Mouse (Mus musculus) urinary bladder, postnatal 10 days (tissue): ENCODE results near the gene Vegfa.

Experiments
- DNase-seq: peaks from one replicate; pipeline ENCODE4 v3.0.0; 2022; ENCODE audit warnings: low spot score

Vegfa gene

DNA sequence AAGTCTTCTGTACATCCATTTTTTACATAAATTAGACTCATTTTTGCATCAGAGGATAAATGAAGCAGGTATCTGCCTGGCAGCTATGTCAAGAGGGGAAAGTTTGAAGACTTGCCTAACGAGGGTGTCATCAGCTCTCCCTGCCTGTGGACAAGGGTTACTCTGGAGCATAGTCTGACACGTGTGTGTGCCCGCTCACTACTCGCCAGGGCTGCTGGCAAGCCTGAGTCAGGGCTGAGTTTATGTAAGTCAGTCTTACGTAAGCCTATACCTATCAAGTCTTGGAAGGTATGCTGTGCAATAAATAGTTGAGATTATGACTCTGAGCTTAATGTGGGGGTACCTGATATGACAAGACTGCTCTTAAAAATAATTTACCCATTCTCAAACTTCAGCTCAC, 19.2 kb upstream of the Vegfa start:
- DNase-seq = no peak

DNA sequence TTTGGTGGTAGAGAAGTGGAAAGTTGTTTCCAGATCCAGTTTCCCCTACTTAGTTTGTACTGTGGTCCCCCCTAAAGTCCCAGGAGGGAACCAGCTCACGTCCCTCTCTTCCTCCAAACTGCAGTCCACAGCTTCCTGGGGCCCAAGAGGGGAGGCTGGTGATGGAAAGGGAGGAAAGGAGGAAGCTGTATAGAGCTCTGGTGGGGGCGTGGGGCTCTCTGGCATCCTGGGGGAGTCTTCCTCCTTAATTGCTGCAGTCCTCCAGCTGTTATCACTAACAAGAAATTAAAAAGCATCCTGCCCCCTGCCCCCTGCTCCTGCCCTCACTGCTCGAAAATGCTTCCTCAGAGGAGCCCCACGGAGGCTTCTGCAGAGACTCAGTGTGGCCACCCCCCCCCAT, 17.4 kb upstream of the Vegfa start:
- no peak for DNase-seq

DNA sequence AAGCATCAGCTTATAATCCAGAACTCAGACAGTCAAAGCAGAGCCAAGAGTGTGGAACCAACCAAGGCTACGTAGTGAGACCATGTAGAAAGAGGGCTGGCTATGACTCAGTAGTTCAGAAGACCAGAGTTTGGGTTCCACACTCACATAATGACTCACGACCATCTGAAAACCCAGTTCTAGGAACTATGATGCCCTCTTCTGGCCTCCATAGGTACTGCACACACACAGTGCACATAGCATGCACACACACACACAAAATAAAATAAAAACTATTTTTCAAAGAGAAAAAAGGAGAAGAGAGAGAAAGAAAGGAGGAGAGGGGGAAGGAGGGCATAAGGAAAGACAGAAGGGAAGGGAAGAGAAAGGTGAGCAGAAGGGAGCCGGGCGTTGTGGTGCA, 16.0 kb upstream of the Vegfa start:
- DNase-seq = no peak

DNA sequence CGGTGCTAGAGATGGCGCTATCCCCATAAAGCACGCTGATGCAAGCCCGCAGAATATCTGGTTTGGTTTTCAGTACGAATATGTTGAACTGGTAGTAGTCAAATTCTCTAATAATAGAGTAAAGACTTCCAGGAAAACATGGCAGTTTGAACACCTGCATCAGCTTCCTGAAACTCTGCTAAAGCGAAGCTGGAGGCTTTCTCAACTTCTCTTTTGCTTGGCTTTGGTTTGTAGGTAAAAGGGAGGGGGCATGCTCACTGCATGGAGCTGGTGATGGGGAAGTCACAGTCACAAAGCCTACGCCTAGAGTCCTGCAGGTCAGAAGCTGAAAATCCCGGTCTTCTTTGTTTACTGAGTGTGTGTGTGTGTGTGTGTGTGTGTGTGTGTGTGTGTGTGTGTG, 13.6 kb upstream of the Vegfa start:
- no peak for DNase-seq

DNA sequence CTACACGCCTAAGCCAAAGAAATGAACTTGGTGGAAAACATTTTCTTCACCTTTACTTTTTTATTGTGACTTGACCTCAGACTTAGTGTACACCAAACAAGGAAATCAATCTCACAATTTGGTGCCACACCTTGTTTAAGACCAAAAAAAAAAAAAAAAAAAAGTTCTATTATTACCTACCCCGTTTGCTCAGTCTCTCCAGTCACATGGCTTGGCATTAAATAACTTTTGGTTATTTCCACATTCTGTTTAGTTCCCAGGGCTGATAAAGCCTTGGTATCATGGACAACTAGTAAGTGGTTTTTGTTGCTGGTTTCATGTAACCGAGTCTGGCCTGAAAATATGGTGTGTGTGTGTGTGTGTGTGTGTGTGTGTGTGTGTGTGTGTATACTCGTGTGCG, 12.8 kb upstream of the Vegfa start:
- no peak for DNase-seq

DNA sequence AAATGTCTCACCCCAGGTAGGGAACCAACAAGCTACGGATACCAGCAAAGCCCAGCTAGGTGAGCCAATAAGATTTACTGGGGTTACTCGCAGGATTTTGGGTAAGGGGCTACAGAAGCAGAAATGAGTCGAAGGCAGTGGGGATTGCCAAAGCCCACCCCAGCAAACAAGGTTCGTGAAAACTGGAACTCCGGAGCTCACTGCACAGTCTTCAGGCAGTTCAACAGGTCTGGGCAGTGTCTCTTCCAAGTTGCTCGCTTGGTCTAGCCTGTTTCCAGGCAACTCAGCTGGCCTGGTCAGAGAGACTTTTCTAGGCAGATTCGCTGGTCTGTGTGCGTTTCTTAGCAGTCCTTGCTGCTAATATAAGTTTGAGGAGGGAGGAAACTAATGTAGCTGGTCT, 10.0 kb upstream of the Vegfa start:
- DNase-seq = no peak

DNA sequence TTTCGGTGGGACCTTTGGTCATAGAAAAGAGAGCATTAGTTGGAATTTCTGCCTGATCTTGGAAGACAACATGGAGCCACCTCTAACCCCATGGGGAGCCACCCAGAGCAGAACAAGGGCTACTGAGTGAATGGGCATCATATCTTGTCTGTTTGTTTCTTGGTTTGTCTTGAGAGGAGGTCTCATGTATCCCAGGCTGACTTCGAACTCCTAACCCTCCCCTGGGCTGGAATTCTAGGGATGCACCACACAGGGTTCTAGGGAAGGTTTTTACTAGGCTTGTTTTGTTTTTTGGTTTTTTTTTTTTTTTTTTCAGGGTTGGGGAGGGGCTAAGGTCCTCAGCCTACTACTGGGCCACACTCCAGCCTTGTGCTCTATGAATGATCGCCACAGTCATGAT, 9.5 kb upstream of the Vegfa start:
- no peak for DNase-seq

DNA sequence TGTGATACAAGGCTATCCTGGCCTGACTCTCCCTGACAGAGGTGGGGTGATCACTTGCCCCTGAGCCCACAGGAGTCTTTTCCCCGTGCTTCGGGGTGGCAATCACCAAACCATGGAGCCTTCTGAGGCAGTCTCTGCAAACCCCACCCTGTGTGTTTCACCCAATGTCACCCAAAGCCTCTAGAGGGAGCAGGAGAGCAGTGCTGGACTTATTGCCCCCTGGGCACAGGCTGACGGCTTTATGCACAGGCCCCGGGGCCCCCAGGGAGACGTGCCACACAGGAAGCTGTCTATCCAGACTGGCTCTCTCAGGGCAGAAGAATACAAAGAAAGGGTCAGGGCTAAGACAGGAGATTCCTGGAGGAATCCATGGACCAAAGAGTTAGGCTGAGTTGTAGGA, 9.1 kb upstream of the Vegfa start:
- DNase-seq = no peak

DNA sequence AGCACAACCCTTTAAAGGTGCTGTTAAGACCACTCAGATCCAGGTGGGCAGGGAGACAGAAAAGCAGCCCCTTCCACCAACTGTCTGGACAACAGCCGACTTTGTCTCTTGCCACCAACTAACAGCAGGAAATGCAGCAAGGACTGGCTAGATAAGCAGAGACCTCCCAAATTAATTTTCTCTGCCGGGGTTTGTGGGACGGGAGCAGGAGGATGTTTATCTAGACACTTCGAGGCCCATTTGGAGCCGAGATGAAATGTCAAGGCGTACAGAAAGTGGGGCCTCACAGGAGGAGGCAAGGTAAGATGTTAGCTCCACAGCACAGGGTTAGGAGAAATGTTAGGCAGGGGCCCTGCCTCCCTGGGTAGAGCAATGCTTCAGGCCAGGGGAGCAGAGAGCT, 8.4 kb upstream of the Vegfa start:
- no peak for DNase-seq

DNA sequence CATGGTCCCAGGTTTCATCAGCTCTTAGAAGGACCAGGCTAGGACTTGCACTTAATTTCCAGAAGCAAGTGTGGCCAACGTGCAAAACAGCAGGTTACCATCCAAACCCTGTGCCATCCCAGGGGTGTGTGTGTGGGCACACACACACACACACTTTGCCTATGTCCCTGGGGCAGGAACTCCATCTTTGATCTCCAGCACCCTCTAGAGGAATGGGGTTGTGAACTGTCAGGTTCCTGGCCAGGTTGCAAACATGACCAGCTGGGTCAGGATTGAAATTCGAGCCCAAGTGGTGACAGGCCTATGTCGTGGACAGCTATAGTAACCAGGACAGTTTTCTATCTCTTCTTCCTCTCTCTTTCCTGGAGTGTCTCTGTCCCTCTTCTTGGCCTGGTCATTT, 6.7 kb upstream of the Vegfa start:
- no peak for DNase-seq

DNA sequence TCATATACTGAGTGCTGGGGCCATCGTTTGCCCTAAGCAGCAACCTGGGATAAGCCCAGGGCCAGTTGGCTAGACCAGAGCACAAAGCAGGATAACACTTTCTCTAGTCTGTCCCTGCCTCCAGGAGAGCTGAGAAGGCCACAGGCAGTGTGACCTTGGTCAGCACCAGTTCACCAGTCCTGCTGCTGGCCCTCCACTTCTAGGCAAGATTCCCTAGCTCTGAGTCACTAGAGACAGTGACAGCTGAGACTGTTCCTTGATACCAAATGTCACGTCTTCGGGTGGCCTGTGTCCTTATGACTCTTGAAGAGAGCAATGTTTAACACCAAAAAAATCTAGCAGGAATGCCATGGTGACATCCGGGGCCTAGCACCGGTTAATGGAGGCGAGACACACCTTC, 4.2 kb upstream of the Vegfa start:
- DNase-seq = no peak

DNA sequence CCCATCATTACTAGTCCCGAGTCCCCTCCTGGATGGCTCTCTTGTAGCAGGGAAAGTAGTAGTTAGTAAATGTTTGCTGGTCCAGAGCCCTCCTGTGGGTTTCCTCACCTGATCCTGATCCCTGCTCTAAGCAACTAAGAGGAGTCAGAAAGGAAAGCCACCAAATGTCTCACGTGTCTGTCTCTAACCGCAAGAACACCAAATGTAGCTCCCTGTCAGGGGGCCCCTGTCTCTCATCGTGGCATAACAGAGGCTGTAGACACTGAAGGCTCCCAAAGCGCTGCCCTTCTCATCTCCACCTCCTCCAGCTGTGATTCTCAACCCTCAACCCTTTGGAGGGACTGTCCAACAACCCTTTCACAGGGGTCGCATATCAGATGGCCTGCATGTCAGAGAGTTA, 1.9 kb upstream of the Vegfa start:
- no peak for DNase-seq

DNA sequence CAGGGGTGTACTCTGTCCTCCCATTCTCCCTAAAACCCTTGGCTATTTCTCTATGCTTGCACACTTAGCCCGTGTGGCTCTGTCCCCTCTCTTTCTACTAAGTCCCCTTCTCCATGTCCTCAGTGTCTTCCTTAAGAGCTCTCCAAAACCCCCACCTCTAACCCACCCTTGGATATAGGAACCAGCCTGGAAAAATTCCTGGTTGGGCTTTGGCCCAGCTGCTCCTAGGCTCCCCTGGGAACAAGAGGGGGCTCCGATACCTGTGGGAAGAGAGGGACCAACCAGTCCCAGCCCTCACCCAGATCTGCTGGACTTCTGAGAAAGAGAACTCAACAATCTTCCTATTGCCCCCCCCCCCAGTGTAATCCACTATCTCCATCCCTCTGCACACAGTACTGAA, 1.4 kb upstream of the Vegfa start:
- DNase-seq = no peak

DNA sequence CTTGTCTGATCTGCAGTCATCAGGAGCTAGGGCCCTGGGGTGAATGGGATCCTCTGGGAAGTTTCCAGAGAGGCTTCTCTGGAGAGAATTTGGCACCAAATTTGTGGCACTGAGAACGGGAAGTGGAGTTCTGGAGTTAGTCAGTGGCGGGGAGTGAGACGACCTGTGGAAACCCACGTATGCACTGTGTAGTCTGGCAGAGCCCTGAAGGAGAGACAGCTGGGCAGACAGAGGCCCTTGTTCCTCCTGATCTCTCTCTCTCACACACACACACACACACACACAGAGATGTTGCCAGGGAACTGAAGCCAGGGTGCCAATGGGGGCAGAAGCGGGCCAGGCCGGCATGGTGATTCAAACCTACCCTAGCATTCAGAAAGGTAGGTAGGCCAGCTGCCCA, 953 bp upstream of the Vegfa start:
- DNase-seq = no peak

DNA sequence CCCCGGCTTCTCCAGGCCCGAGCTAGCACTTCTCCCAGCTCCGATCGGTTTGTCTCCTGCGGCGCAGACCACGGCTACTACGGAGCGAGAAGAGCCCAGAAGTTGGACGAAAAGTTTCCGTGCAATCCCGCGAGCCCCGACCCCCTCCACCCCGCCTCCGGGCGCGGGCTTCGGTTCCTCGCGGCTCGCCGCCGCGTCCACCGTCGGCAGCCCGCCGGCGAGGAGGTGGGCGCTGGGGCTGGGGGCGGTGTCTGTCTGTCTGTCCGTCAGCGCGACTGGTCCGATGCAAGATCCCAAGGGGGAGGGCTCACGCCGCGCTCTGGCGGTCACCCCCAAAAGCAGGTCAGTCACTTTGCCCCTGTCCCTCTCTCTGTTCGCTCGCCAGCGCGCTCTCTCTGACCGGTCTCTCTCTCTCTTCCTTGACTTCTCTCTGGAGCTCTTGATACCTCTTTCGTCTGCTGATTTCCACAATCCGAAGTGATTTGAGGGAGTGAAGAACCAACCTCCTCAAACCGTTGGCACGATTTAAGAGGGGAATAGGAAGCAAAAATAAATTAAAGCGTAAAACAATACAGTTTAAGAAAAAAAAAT, 453 bp downstream of the Vegfa start:
- no peak for DNase-seq

DNA sequence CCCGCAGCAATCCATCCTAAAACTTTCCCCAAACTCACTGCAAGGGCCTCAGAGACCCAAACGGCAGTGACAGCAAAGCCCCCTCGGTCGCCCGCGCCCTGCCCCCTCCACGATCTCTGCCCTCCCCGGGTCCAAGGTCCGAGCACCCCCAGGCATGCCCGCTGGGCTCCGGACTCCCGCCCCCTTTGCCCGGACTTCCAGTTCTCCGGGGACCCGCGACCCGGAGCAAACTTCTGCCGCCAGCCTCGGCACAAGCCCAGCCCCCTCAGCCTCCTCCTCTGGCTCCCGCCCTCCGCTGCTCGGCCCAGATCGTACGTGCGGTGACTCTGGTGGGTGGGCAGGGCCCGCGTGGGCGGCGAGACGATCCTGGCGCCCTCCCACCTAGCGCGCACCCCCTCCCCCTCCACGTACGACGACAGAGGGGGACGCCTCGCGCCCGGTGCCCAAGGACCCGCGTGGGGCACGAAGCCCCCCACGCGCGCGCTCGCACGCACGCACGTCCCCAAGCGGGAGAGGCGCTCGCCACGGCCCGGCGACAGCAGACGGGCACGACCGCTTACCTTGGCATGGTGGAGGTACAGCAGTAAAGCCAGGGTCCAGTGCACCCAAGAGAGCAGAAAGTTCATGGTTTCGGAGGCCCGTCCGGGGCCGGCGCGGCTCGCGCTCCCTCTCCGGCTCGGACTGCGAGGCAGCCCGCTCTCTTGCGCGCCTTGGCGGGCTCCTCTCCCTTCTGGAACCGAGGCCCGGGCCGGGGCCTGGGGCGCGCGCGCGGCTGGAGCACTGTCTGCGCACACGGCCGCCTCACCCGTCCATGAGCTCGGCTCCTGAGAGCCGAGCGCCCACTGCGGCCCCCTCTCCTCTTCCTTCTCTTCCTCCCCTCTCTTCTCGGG, 1.2 kb downstream of the Vegfa start:
- peak; percentile 29 for DNase-seq

DNA sequence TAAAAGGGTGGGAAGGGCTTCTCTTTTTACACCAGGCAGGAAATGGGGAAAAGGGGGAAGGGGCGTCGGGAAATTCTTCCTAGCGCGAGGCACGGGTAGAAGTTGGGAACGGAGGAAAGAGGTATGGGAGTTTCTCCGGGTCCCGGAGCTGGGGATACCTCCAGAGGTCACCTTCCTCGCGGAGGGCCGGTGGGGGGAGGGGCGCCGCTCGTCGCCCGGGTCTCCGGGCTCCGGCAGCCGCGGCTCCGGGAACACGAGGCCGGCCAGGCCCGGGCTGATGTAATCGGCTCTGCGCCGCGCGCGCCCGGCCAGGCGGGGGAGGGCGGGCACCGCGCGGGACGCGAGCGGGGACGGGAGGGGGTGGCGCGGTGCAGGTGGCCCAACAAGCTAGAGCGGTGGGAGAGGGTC, 1.8 kb downstream of the Vegfa start:
- DNase-seq = no peak

DNA sequence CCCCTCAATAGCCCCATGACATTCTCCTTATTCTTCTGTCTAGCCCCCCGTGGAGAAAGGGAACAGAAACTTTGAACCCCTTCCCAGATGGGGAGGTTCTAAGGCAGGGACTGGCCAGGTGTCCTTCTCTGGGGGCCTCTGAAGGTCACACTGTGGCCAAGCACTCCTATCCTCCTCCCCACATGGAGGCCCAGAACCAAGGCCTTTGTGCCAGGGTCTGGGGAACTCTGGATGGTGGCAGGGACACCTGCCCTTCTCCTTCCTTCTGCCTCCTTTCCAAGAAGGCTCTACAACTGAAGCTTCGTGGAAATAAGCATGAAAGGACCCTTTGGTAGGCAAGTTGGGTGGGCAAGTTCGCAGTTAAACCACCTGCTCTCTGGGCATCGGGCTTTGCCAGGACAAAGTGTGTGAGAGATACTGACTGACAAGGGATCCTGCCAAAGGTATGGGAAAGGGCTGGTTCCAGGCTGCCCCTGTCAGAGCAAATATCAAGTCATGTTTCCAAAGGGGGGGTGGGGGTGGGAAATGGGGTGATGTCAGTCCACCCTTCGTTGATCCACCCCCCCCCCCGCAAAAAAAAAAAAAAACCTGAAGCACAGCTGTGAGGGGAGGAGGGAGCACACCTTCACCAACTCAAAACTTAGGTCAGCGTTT, 2.5 kb downstream of the Vegfa start:
- no peak for DNase-seq

DNA sequence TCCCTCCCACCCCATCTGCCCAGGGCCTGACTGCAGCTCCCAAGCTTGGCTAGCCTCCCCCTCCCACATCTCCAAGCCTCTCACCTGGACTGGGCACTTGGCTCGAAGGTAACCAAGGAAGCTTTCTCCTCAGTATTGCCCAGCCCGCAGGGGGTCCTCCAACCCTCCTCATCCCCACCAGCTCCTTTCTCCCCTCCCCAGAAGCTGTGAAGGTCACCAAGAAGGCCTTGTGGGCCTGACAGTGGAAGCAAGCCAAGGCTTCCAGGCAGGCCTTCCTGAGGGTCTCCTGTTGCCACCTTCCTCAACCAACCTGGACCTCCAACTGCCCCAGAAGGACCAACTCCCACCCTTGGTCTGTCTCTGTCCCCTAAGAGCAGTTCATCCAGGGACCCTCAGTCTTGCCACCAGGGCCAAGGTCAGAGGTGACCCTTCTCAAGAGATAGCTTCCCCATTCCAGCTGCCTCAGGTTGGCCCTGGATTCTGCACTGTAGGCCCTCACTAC, 3.1 kb downstream of the Vegfa start:
- no peak for DNase-seq

DNA sequence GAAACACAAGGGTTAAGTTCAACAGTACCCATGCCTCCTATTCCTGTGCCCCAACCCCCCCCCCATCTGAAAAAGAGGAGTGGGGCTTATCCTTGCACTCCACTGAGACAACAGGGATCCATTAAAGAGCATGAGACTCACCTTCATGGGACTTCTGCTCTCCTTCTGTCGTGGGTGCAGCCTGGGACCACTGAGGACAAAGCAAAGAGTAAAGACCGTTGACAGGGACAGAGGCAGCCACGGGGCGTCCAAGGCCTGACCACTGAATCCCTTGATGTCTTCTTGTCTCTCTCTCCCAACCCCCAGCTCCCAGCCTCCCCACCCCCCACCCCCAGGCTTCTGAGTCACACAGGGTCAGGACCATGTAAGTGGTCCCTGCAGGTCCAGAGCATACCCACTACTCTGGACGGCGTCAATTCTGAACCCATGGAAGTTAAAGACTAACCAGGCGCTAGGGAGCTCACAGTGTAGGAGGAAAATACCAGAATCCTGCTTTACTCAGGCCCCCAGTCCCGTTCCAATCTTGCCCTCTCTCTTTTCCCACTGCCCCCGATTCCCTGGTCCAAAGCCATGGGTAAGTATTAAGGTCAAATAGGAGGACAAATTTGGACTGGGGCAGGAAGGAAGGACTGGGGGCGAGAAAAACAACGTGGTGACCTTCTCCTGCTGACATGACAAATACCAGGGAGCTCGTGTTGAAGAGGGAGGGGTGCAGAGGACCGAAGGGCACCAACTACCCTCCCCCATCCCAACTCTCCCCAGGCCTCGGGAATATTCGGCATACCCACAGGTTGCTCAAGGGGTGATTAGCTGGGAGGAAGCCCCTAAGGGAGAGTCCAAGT, 3.7 kb downstream of the Vegfa start:
- no peak for DNase-seq

DNA sequence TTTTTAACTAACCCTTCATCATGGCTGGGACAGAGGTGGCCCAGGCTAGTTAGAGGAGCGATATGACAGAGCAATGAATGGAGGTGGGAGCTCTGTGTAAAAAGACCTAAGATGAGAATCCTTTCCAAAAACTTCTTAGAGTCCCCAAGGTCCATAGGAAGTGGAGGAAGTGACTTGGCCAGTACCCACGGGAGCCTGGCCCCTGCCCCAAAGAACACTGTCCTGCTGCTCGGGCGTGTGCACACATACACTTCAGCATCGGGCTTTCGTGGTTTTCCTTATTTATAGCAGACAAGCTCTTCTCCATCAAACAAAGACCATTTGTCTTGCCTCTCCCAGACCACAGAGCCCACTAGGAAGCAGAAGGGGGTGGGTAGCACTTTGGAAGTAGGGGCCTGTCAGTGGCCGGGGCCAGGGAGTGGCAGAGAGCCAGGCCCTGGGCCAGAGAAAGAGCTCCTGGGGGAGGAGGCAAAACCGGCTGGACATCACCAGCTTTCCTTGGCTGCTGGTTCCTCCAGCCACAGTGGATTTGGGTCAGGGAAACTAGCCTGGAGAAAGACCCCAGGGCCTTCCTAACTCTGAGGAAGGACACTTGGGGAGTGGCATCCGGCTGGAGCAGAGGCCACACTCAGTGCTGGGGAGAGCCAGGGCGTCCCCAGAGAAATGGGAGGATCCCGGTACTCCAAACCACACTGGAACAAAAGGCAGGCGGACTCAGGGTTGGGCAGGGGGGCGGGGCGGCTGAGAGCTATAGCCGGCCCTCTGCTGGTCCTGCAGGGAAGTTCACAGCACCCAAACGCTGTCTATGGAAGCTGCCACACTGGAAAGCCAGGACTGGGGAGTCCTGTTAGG, 4.9 kb downstream of the Vegfa start:
- no peak for DNase-seq
